Mouse (Mus musculus) neural tube, embryonic 13.5 days (tissue): Measurements from ENCODE around the gene Gpr25. TPM values are rescaled to one million over a fixed set of nuclear protein-coding genes. Genes with fewer than 3 reads are reported as not detected.
A peak's percentile ranks its signal among the peaks of the same experiment; 100 is the strongest.

Experiments
- ATAC-seq: fragments of 200-750 bp; cut with Nextera tagmentation; 2 replicates; pipeline ENCODE4 v1.8.0; 2017; ENCODE audit warnings: low read depth, mild to moderate bottlenecking, moderate TSS enrichment, moderate library complexity
- H3K27ac ChIP-seq: fragments of 300-500 bp; sonication (generic); replicated peaks from 2 replicates; pipeline ENCODE4 v1.5.1; 2015; ENCODE audit warnings: moderate library complexity, mild to moderate bottlenecking, inconsistent platforms
- H3K27me3 ChIP-seq: fragments of 300-500 bp; sonication (generic); 2 replicates; pipeline ENCODE4 v1.6.1; 2015; ENCODE audit warnings: mild to moderate bottlenecking, inconsistent platforms
- H3K36me3 ChIP-seq: fragments of 300-500 bp; sonication (generic); 2 replicates; pipeline ENCODE4 v1.6.1; 2015; ENCODE audit warnings: mild to moderate bottlenecking, inconsistent platforms
- H3K4me1 ChIP-seq: fragments of 300-500 bp; sonication (generic); replicated peaks from 2 replicates; pipeline ENCODE4 v1.6.1; 2015; ENCODE audit warnings: inconsistent platforms
- H3K4me2 ChIP-seq: fragments of 300-500 bp; sonication (generic); 2 replicates; pipeline ENCODE4 v1.6.1; 2015; ENCODE audit warnings: inconsistent platforms, mild to moderate bottlenecking, moderate library complexity
- H3K4me3 ChIP-seq: fragments of 300-500 bp; sonication (generic); 2 replicates; pipeline ENCODE4 v1.5.1; 2015; ENCODE audit warnings: mild to moderate bottlenecking, inconsistent platforms
- H3K9ac ChIP-seq: fragments of 300-500 bp; sonication (generic); 2 replicates; pipeline ENCODE4 v1.6.1; 2015; ENCODE audit warnings: moderate library complexity, mild to moderate bottlenecking, inconsistent platforms
- H3K9me3 ChIP-seq: fragments of 300-500 bp; sonication (generic); 2 replicates; pipeline ENCODE4 v1.6.1; 2016; ENCODE audit warnings: inconsistent platforms
- WGBS: fragments of 180-500 bp; shearing (Covaris S2); methylation state at CpG from one replicate; pipeline ENCODE4 v1.1.7; 2015; 5-methylcytosine and 5-hydroxymethylcytosine counted together
- polyA plus RNA-seq: library from polyadenylated mRNA; unstranded; fragments of >200 nt; fragmentation: Nextera tagmentation; extraction: Ambion mirVana; gene quantifications from 2 replicates; pipeline ENCODE4 v1.2.1, GENCODE M21; 2015

Gpr25 gene
- polyA plus RNA-seq, 1 experiment from 2014 or later, result 0.29 TPM

- no peaks in the 10 kb centered on the region for H3K36me3 ChIP-seq
- no peak overlapping the region for H3K27ac ChIP-seq
- peak overlapping the region; percentile 53 for H3K4me3 ChIP-seq
- no peaks in the 10 kb centered on the region for H3K9me3 ChIP-seq
- no peak for ATAC-seq
- peak overlapping the region; percentile 77 for H3K4me2 ChIP-seq
- peaks cover 75% of the 10 kb centered on the region for H3K4me1 ChIP-seq
- H3K27me3 ChIP-seq, result peaks cover 10% of the 10 kb centered on the region
- H3K9ac ChIP-seq, result 0 out of 2 replicates have a peak overlapping the region, but pooled peaks have one; percentile 22
- WGBS, result 2% methylated on average over 9 of the region's 9 CpGs
Observed at GRCm38 (mm10) chr1:136232285-136232926, 28.3 kb downstream of the Gpr25 start.

- Histone ChIP-seq H3K36me3 (no peaks in the 10 kb centered on the region), H3K27ac (no peak overlapping the region), H3K4me3 (peak overlapping the region; percentile 53), H3K4me1 (peaks cover 77% of the 10 kb centered on the region), H3K9me3 (no peaks in the 10 kb centered on the region), H3K27me3 (peaks cover 10% of the 10 kb centered on the region), H3K9ac (peak overlapping the region; percentile 41), H3K4me2 (peak overlapping the region; percentile 77)
- WGBS, result 2% methylated on average over 6 of the region's 6 CpGs
- no peak for ATAC-seq
Observed at GRCm38 (mm10) chr1:136231596-136231995, 29.1 kb downstream of the Gpr25 start.

DNA sequence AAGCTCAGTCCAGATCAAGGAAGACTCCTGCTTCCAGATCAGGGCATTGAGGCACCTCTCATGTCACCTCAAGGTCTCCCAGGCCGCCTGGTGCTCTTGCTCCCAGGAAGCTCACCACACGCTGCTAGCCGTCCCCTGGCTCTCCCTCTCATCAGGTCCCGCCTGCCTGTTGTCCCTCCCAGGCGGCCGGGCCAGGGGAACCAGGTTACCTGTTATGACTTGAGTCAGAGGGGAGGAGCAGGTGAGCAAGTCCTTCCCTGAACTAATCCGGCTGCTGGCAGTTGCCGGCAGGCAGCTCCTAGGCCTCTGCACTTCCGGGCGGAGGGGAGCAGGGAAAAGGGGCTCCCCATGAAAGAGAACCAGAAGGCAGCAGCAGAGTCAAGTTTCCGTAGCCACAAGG is 30.5 kb downstream of the Gpr25 start:
- H3K27me3 ChIP-seq, result peaks cover 6% of the 10 kb centered on the region
- H3K9ac ChIP-seq, result 0 out of 2 replicates have a peak overlapping the region, but pooled peaks have one; percentile 49
- no peak overlapping the region for H3K27ac ChIP-seq
- no peaks in the 10 kb centered on the region for H3K36me3 ChIP-seq
- H3K4me1 ChIP-seq, result peaks cover 79% of the 10 kb centered on the region
- 26% methylated on average over 11 of the region's 11 CpGs for WGBS
- no peak for ATAC-seq
- no peak overlapping the region for H3K4me3 ChIP-seq
- no peaks in the 10 kb centered on the region for H3K9me3 ChIP-seq
- H3K4me2 ChIP-seq, result peak overlapping the region; percentile 22; the same call in 1 of the 2 replicates

DNA sequence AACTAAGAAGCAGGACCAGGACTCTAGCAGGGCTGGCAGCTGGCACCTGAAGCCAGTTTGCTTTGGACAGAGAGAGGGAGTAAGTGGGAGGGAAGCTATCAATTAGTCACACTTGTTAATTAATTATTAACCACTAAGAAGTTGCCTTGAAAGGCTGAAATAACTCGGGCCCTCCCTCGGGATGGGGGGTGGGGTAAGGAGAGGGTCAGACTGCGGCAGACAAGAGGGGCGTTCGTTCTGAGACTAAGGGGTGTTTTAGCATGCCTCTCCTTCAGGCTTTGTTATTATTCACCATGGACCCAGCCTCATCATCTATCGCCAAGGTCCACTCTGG is 31.7 kb downstream of the Gpr25 start:
- Histone ChIP-seq H3K27ac (no peak overlapping the region), H3K9me3 (no peaks in the 10 kb centered on the region), H3K4me3 (no peak overlapping the region), H3K4me2 (peak overlapping the region; percentile 16; the same call in 1 of the 2 replicates), H3K9ac (peak overlapping the region; percentile 32; the same call in 1 of the 2 replicates), H3K4me1 (peaks cover 72% of the 10 kb centered on the region), H3K27me3 (no peaks in the 10 kb centered on the region; the same call in 1 of the 2 replicates), H3K36me3 (peaks cover 3% of the 10 kb centered on the region; the same call in 1 of the 2 replicates)
- WGBS, result 8% methylated on average over 6 of the region's 6 CpGs
- 0 out of 2 replicates have a peak, but pooled peaks have one; percentile 10 for ATAC-seq

DNA sequence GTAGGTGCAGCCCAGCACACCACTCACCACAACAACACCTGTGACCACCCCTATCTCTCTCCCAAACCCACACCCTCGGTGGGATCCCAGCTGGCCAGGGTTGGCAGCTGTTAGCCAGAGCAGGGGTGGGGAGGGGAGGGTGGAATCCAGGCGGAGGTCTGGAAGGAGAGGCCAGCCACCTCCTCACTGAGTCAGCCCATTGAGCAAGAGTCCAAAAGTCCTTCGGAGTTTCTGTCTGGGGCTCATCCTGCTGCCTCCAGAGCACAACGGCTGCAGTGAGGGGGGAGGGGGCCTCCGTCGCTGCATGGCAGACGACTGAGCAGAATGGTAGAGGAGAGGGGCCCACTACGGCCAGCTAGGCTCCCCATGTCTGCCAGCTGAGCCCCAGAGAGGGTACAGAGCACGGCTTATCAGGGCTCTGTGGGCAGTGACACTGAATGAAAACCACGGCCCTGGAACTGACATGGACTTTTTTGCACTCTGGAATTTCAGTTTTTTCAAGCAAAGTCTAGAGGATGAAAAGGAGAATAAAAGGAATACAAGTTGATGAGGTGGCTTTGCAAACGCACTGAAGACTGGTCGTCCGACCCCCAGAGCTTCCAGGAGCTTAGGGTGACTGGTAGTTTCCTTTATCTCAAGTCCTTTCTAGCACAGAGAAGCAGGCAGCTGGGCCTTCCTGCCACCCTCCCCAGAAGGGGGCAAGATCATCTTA is 32.2 kb downstream of the Gpr25 start:
- peak overlapping the region; percentile 50; the same call in 1 of the 2 replicates for H3K9ac ChIP-seq
- peak; percentile 51 for ATAC-seq
- peaks cover 3% of the 10 kb centered on the region; the same call in 1 of the 2 replicates for H3K36me3 ChIP-seq
- H3K9me3 ChIP-seq, result no peaks in the 10 kb centered on the region
- no peaks in the 10 kb centered on the region; the same call in 1 of the 2 replicates for H3K27me3 ChIP-seq
- H3K4me3 ChIP-seq, result no peak overlapping the region
- 7% methylated on average over 13 of the region's 13 CpGs for WGBS
- no peak overlapping the region for H3K27ac ChIP-seq
- H3K4me1 ChIP-seq, result peaks cover 67% of the 10 kb centered on the region
- peak overlapping the region; percentile 16; the same call in 1 of the 2 replicates for H3K4me2 ChIP-seq

DNA sequence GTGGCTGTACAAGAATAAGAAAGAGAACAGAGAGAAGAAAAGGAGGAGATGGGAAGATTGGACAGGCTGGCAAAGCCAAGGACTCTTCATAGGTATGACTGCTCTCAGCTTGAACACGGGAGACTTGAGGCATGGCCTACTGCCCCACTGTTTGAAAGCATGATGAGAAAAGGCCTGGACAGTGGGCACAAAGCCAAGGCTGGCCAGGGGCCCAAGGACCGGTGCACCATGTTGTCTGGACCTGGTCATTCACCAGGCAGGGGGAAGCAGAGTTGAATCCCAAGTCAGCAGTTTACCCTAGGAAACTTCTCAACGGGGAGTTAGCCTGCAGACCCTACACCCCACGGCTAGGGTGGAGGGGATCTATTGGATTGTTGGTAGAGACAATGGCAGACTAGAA is 32.8 kb downstream of the Gpr25 start:
- no peak overlapping the region for H3K27ac ChIP-seq
- no peaks in the 10 kb centered on the region for H3K9me3 ChIP-seq
- H3K4me2 ChIP-seq, result no peak overlapping the region
- no peak for ATAC-seq
- H3K4me3 ChIP-seq, result no peak overlapping the region
- H3K27me3 ChIP-seq, result no peaks in the 10 kb centered on the region; the same call in 1 of the 2 replicates
- no peak overlapping the region for H3K9ac ChIP-seq
- peaks cover 61% of the 10 kb centered on the region for H3K4me1 ChIP-seq
- H3K36me3 ChIP-seq, result peaks cover 3% of the 10 kb centered on the region; the same call in 1 of the 2 replicates
- 59% methylated on average over 4 of the region's 4 CpGs for WGBS

- no peak for ATAC-seq
- peaks cover 48% of the 10 kb centered on the region for H3K4me1 ChIP-seq
- WGBS, result 93% methylated on average over 8 of the region's 8 CpGs
Observed at GRCm38 (mm10) chr1:136226626-136227025, 34.0 kb downstream of the Gpr25 start.

DNA sequence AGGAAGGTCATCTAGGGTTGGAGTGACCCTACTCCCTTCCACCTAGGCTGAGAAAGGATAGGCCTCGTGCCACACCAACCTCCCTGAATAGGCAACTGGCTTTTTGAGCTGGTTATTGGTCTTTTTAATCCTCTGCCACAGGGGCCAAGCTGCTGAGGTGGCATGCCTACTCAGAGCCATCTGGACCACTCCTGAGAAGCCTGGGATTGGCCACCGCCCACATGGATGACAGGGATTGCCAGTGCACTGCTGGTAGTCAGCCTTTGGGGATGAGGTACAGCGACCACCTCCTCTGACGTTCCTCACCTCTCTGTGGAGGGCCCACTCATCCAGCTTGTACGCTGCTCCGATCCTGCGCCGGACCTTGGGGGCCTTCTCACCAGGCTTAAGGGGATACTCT is 34.8 kb downstream of the Gpr25 start:
- Histone ChIP-seq H3K9ac (no peak overlapping the region), H3K4me3 (no peak overlapping the region), H3K9me3 (no peaks in the 10 kb centered on the region), H3K4me2 (no peak overlapping the region), H3K4me1 (peaks cover 40% of the 10 kb centered on the region), H3K36me3 (peaks cover 3% of the 10 kb centered on the region; the same call in 1 of the 2 replicates), H3K27me3 (no peaks in the 10 kb centered on the region), H3K27ac (no peak overlapping the region)
- 95% methylated on average over 8 of the region's 8 CpGs for WGBS
- no peak for ATAC-seq

More at GRCm38 (mm10) chr1:136226626-136227025, 34.0 kb downstream of the Gpr25 start:
- Histone ChIP-seq H3K4me3 (no peak overlapping the region), H3K27ac (no peak overlapping the region), H3K9me3 (no peaks in the 10 kb centered on the region), H3K9ac (no peak overlapping the region), H3K27me3 (no peaks in the 10 kb centered on the region), H3K36me3 (peaks cover 3% of the 10 kb centered on the region; the same call in 1 of the 2 replicates), H3K4me2 (no peak overlapping the region)

- peaks cover 20% of the 10 kb centered on the region for H3K4me1 ChIP-seq
Observed at GRCm38 (mm10) chr1:136223758-136224342, 36.8 kb downstream of the Gpr25 start.

GRCm38 (mm10) chr1:136222386-136222785 is 38.3 kb downstream of the Gpr25 start:
- no peak overlapping the region for H3K4me2 ChIP-seq
- H3K4me1 ChIP-seq, result 0 out of 2 replicates have a peak, but pooled peaks cover 6% of the 10 kb centered on the region
- no peak overlapping the region for H3K27ac ChIP-seq
- no peak for ATAC-seq
- no peaks in the 10 kb centered on the region for H3K27me3 ChIP-seq
- H3K4me3 ChIP-seq, result no peak overlapping the region
- peaks cover 13% of the 10 kb centered on the region for H3K36me3 ChIP-seq
- H3K9ac ChIP-seq, result no peak overlapping the region
- 89% methylated on average over 10 of the region's 10 CpGs for WGBS
- no peaks in the 10 kb centered on the region for H3K9me3 ChIP-seq

More at GRCm38 (mm10) chr1:136223758-136224342, 36.8 kb downstream of the Gpr25 start:
- Histone ChIP-seq H3K9ac (no peak overlapping the region), H3K27me3 (no peaks in the 10 kb centered on the region), H3K27ac (no peak overlapping the region), H3K4me2 (no peak overlapping the region), H3K4me3 (no peak overlapping the region), H3K36me3 (peaks cover 6% of the 10 kb centered on the region; the same call in 1 of the 2 replicates), H3K9me3 (no peaks in the 10 kb centered on the region)
- no peak for ATAC-seq
- WGBS, result 90% methylated on average over 10 of the region's 10 CpGs

- Histone ChIP-seq H3K9ac (no peak overlapping the region), H3K4me2 (no peak overlapping the region), H3K36me3 (peaks cover 24% of the 10 kb centered on the region), H3K4me3 (no peak overlapping the region), H3K27ac (no peak overlapping the region), H3K4me1 (0 out of 2 replicates have a peak, but pooled peaks cover 2% of the 10 kb centered on the region), H3K9me3 (no peaks in the 10 kb centered on the region), H3K27me3 (no peaks in the 10 kb centered on the region)
- WGBS, result 91% methylated on average over 10 of the region's 10 CpGs
- no peak for ATAC-seq
Observed at GRCm38 (mm10) chr1:136220037-136220871, 40.4 kb downstream of the Gpr25 start.
